Mouse (Mus musculus): ENCODE data around the gene Rnf212. TPM values are rescaled to one million over a fixed set of nuclear protein-coding genes. Genes with fewer than 3 reads are reported as not detected.
A peak's percentile ranks its signal among the peaks of the same experiment; 100 is the strongest.

The Rnf212 gene
- polyA plus RNA-seq, 1 experiment from 2014 or later, result not detected

DNA sequence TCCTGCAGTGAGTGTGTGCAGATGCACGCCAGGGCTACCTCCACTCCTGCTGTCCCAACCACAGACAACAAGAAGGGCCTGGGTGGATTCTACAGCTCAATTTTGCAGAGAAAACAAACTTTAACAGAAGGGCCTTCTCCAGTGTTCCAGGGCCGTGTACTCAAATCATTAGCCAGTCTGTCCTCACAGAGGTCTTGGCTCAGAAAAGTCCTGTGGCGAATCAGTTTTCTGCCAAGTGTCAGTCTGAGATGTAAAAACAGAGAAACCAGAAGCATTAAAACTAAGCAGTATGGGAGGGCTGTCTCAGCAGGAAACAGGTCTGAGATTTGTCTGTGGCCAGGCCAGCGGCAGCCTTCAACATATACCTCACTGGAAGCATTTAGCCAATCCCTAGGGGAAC lies 56.7 kb downstream of the Rnf212 start:
- Histone ChIP-seq H3K4me1 (replicated peaks; ENCODE audit: control insufficient read depth, insufficient read depth, low read length) (no peaks in the 10 kb centered on the region), H3K27ac (no peak overlapping the region), H3K4me3 (replicated peaks; ENCODE audit: low read length) (no peak overlapping the region), H3K4me2 (replicated peaks) (no peak overlapping the region), H3K27me3 (ENCODE audit: control insufficient read depth, insufficient read depth, low read length) (no peaks in the 10 kb centered on the region), H3K9me3 (ENCODE audit: control insufficient read depth, low read length) (no peaks in the 10 kb centered on the region), H3K9ac (no peak overlapping the region), H3K36me3 (replicated peaks; ENCODE audit: control insufficient read depth, insufficient read depth) (no peaks in the 10 kb centered on the region)
- WGBS, result 33% methylated on average over 4 of the region's 4 CpGs
- DNase-seq (ENCODE audit: low spot score) (peak; percentile 30), ATAC-seq (ENCODE audit: low FRiP score) (no peak)

DNA sequence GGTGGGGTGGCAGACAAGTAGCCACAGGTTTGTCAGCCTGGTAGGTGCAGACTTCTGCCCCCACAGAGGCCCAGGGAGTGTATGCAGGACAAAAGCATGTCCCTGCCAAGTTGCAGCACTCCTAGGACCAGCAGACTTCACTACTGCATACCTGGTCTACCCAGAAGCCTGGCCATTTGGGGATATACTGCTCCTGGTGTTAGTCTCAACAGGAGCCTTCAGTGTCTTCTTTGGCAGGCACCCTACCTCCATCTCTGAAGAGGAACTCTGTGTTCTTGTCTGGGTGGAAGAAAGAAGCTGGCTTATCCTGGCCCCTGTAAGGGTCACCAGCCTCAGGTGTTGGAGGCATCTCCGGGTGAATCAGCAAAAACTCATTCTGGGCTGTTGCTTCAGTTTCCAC lies 58.8 kb downstream of the Rnf212 start:
- no peak for DNase-seq (ENCODE audit: low spot score)

DNA sequence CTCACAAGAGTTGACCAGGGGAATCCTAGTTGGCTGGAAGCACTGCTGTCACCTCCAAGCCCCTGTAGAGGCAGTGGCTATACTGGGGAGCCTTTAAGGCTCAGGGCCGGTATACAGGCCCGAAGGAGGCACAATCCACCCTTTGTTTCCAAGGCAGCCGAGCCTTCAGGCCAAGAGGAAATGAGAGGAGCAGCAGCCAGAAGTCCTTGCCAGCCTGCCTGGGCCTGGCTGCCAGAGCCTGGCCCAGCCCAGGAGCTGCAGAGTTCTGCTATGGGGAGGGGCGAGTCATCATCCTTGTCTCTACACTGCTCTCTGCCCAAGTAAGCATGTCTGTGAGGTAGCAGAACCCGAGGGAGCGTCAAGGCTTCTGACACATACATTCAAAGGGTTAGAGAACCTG lies 60.6 kb downstream of the Rnf212 start:
- Histone ChIP-seq H3K4me1 (replicated peaks; ENCODE audit: control insufficient read depth, insufficient read depth, low read length) (no peaks in the 10 kb centered on the region), H3K9me3 (ENCODE audit: control insufficient read depth, low read length) (no peaks in the 10 kb centered on the region), H3K4me3 (replicated peaks; ENCODE audit: low read length) (no peak overlapping the region), H3K36me3 (replicated peaks; ENCODE audit: control insufficient read depth, insufficient read depth) (no peaks in the 10 kb centered on the region), H3K27me3 (ENCODE audit: control insufficient read depth, insufficient read depth, low read length) (no peaks in the 10 kb centered on the region), H3K9ac (no peak overlapping the region), H3K4me2 (replicated peaks) (no peak overlapping the region), H3K27ac (no peak overlapping the region)
- ATAC-seq (ENCODE audit: low FRiP score) (peak; percentile 79; the same call in 1 of the 2 replicates), DNase-seq (ENCODE audit: low spot score) (no peak)
- WGBS, result 58% methylated on average over 6 of the region's 6 CpGs

More for the DNA sequence above, 58.8 kb downstream of the Rnf212 start:
- Histone ChIP-seq H3K4me2 (replicated peaks) (no peak overlapping the region), H3K4me3 (replicated peaks; ENCODE audit: low read length) (no peak overlapping the region), H3K9me3 (ENCODE audit: control insufficient read depth, low read length) (no peaks in the 10 kb centered on the region), H3K27ac (no peak overlapping the region), H3K4me1 (replicated peaks; ENCODE audit: control insufficient read depth, insufficient read depth, low read length) (no peaks in the 10 kb centered on the region), H3K27me3 (ENCODE audit: control insufficient read depth, insufficient read depth, low read length) (no peaks in the 10 kb centered on the region), H3K9ac (no peak overlapping the region), H3K36me3 (replicated peaks; ENCODE audit: control insufficient read depth, insufficient read depth) (no peaks in the 10 kb centered on the region)
- ATAC-seq (ENCODE audit: low FRiP score), result no peak
- WGBS, result 96% methylated on average over 1 of the region's 1 CpGs

DNA sequence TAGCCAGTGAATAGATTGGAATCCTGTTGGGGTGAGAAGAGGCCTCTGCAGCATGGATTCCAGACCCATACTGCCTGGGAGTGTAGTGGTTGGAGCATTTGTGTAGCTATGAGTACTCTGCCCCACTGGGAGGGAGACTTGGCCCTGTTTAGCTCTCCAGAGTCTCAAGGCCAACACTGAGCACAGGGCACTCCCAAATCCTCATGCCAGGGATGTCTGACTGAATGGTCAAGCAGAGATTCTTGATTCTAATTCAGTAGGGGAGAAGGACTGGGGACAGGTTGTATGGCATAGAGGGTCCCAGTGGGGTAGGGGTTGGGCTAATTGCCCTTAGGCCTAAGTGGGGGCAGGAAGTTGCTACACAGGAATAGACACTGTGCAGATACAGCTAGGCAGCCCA lies 61.1 kb downstream of the Rnf212 start:
- H3K4me2 ChIP-seq (replicated peaks), result no peak overlapping the region
- no peak overlapping the region for H3K27ac ChIP-seq
- no peaks in the 10 kb centered on the region for H3K36me3 ChIP-seq (replicated peaks; ENCODE audit: control insufficient read depth, insufficient read depth)
- no peaks in the 10 kb centered on the region for H3K9me3 ChIP-seq (ENCODE audit: control insufficient read depth, low read length)
- no peak overlapping the region for H3K9ac ChIP-seq
- no peaks in the 10 kb centered on the region for H3K27me3 ChIP-seq (ENCODE audit: control insufficient read depth, insufficient read depth, low read length)
- no peak overlapping the region for H3K4me3 ChIP-seq (replicated peaks; ENCODE audit: low read length)
- H3K4me1 ChIP-seq (replicated peaks; ENCODE audit: control insufficient read depth, insufficient read depth, low read length), result no peaks in the 10 kb centered on the region
- no peak for ATAC-seq (ENCODE audit: low FRiP score)
- no peak for DNase-seq (ENCODE audit: low spot score)

DNA sequence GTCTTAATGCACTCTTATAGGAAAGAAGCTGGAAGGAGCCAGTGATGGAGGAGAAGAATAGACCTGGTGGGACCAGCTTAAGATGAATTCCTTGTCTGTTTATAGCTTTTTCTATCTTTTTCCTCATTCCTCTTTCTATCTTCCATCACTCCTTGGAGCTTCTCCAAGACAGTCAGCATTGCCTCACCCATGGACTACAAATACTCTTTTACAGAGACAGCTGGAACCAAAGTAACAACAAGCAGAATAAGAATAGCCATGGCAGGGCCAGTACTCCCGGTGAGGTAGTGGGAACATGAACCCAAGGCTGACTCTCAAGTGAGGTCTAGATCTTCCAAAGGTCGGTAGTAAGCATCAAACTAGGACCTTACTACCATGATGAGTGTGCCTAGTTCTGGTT lies 61.7 kb downstream of the Rnf212 start:
- 89% methylated on average over 2 of the region's 2 CpGs for WGBS
- DNase-seq (ENCODE audit: low spot score) (no peak), ATAC-seq (ENCODE audit: low FRiP score) (no peak)
- Histone ChIP-seq H3K4me1 (replicated peaks; ENCODE audit: control insufficient read depth, insufficient read depth, low read length) (no peaks in the 10 kb centered on the region), H3K9me3 (ENCODE audit: control insufficient read depth, low read length) (no peaks in the 10 kb centered on the region), H3K27me3 (ENCODE audit: control insufficient read depth, insufficient read depth, low read length) (no peaks in the 10 kb centered on the region), H3K36me3 (replicated peaks; ENCODE audit: control insufficient read depth, insufficient read depth) (no peaks in the 10 kb centered on the region), H3K9ac (no peak overlapping the region), H3K4me2 (replicated peaks) (no peak overlapping the region), H3K4me3 (replicated peaks; ENCODE audit: low read length) (no peak overlapping the region), H3K27ac (no peak overlapping the region)

DNA sequence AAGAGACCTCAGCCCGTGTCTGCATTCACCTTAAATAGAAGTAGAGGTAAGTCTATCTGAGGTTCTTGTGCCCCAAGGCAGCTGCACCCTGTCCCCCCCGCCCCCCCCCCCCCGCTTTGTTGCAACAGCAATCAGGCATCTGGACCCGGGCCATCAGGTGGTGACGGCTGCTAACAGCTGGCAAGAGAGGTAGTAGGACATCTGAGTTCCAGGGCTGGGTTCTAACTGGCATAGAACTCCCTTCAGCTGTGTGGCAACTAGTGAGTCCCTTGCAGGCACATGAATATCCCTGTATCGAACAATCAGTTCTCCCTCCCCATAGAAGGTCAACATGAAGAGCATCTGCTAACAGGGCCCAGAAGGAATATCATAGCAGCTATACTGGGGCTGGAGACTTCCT lies 62.8 kb downstream of the Rnf212 start:
- ATAC-seq (ENCODE audit: low FRiP score), result no peak
- Histone ChIP-seq H3K4me3 (replicated peaks; ENCODE audit: low read length) (no peak overlapping the region), H3K9me3 (ENCODE audit: control insufficient read depth, low read length) (no peaks in the 10 kb centered on the region), H3K9ac (no peak overlapping the region), H3K27ac (no peak overlapping the region), H3K36me3 (replicated peaks; ENCODE audit: control insufficient read depth, insufficient read depth) (no peaks in the 10 kb centered on the region), H3K4me2 (replicated peaks) (no peak overlapping the region), H3K27me3 (ENCODE audit: control insufficient read depth, insufficient read depth, low read length) (no peaks in the 10 kb centered on the region), H3K4me1 (replicated peaks; ENCODE audit: control insufficient read depth, insufficient read depth, low read length) (no peaks in the 10 kb centered on the region)
- no peak for DNase-seq (ENCODE audit: low spot score)
- WGBS, result 87% methylated on average over 5 of the region's 6 CpGs

DNA sequence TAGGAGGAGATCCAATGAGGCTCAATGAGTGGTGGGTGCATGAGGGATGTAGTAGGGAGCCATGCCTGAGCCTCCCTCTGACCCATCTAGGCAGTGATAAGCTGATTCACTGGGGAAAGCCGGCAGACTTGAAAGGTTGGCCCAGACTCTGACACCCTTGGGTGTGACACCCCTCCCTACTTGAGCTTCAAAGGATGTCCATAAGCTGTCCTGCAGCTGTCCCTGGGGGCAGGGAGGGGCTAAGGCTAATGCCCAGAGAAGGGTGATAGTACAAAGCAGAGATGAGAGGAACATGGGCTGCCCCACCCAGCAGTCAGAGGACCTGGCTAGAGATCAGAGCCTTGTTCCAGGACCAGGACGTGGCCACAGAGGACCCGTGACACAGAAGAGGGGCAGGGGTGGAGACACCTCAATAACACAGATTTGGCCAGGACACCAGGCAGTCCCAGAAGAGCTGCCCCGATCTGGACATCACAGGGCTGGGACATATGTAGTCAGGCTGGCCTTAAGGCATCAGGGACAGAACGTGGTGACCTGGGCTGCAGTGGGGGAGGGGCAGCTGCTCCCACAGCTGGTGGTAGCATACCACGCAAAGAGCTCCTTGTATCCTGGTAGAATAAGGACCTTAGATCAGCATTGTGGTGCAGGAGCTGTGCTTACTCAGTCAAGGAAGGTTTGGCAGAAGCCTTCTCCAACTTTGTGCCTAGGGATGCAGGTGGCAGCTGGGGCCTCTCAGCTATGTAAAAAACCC lies 65.6 kb downstream of the Rnf212 start:
- Histone ChIP-seq H3K27ac (no peak overlapping the region), H3K27me3 (ENCODE audit: control insufficient read depth, insufficient read depth, low read length) (no peaks in the 10 kb centered on the region), H3K9me3 (ENCODE audit: control insufficient read depth, low read length) (no peaks in the 10 kb centered on the region), H3K36me3 (replicated peaks; ENCODE audit: control insufficient read depth, insufficient read depth) (no peaks in the 10 kb centered on the region; the same call in 1 of the 2 replicates), H3K4me2 (replicated peaks) (no peak overlapping the region), H3K9ac (no peak overlapping the region), H3K4me3 (replicated peaks; ENCODE audit: low read length) (no peak overlapping the region), H3K4me1 (replicated peaks; ENCODE audit: control insufficient read depth, insufficient read depth, low read length) (no peaks in the 10 kb centered on the region)
- 65% methylated on average over 6 of the region's 6 CpGs for WGBS
- ATAC-seq (ENCODE audit: low FRiP score), result no peak
- DNase-seq (ENCODE audit: low spot score), result no peak

DNA sequence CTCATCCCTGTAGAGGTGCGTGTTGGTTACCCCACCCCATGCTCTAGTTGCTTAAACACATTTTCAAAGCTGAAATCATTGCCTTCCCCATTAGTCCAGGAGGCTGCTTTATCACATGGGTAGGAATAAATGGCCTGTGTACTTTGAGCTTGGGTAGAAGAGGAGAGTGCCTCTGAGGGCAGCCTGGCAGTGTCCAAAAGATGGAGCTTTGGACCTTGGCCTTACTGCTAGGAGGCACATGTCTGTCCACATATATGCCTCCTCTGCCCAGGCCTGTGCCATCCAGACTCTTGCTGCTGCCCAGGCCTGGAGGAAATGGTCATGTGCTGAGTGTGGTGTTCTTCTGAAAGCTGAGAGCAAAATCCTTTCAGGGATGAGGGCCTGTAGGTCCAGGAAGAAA lies 66.4 kb downstream of the Rnf212 start:
- WGBS, result 100% methylated on average over 1 of the region's 1 CpGs
- H3K4me2 ChIP-seq (replicated peaks), result no peak overlapping the region
- DNase-seq (ENCODE audit: low spot score) (no peak), ATAC-seq (ENCODE audit: low FRiP score) (no peak)
- H3K27me3 ChIP-seq (ENCODE audit: control insufficient read depth, insufficient read depth, low read length), result no peaks in the 10 kb centered on the region
- H3K36me3 ChIP-seq (replicated peaks; ENCODE audit: control insufficient read depth, insufficient read depth), result no peaks in the 10 kb centered on the region; the same call in 1 of the 2 replicates
- H3K9me3 ChIP-seq (ENCODE audit: control insufficient read depth, low read length), result no peaks in the 10 kb centered on the region
- H3K4me3 ChIP-seq (replicated peaks; ENCODE audit: low read length), result no peak overlapping the region
- no peak overlapping the region for H3K27ac ChIP-seq
- no peaks in the 10 kb centered on the region for H3K4me1 ChIP-seq (replicated peaks; ENCODE audit: control insufficient read depth, insufficient read depth, low read length)
- H3K9ac ChIP-seq, result no peak overlapping the region

DNA sequence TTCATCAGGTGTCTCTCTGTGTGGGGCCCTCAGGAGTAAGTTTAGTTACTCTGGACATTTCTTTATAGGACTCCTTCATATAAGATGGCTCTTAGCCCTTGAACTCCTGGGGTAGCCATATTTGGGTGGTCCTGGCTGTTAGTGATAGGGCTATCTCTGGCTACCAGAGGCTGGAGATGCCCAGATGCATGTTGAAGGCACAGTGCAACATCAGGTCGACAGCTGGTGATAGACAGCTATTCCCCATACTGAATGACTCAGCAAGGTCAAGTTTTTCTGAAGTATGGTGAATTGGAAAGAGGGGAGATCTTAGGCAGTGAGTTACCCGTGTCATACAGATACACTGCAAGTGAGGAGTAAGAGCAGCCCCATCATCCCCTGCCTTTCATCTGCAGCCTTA lies 67.0 kb downstream of the Rnf212 start:
- H3K27ac ChIP-seq, result no peak overlapping the region
- no peaks in the 10 kb centered on the region for H3K27me3 ChIP-seq (ENCODE audit: control insufficient read depth, insufficient read depth, low read length)
- no peak overlapping the region for H3K4me2 ChIP-seq (replicated peaks)
- 95% methylated on average over 2 of the region's 2 CpGs for WGBS
- H3K9me3 ChIP-seq (ENCODE audit: control insufficient read depth, low read length), result no peaks in the 10 kb centered on the region
- ATAC-seq (ENCODE audit: low FRiP score) (no peak), DNase-seq (ENCODE audit: low spot score) (no peak)
- no peak overlapping the region for H3K4me3 ChIP-seq (replicated peaks; ENCODE audit: low read length)
- H3K4me1 ChIP-seq (replicated peaks; ENCODE audit: control insufficient read depth, insufficient read depth, low read length), result no peaks in the 10 kb centered on the region
- no peaks in the 10 kb centered on the region; the same call in 1 of the 2 replicates for H3K36me3 ChIP-seq (replicated peaks; ENCODE audit: control insufficient read depth, insufficient read depth)
- H3K9ac ChIP-seq, result no peak overlapping the region
